Mouse (Mus musculus) liver, embryonic 15.5 days (tissue): Measurements from ENCODE around the gene Arpc5l. TPM values are rescaled to one million over a fixed set of nuclear protein-coding genes. Genes with fewer than 3 reads are reported as not detected.

Experiments used
- ATAC-seq: fragments of 200-750 bp; cut with Nextera tagmentation; 2 replicates; pipeline ENCODE4 v1.8.0; 2017; ENCODE audit warnings: moderate number of reproducible peaks, mild to moderate bottlenecking, moderate library complexity; ENCODE audit not compliant: insufficient read depth
- H3K27ac ChIP-seq: fragments of 300-500 bp; sonication (generic); replicated peaks from 2 replicates; pipeline ENCODE4 v1.5.1; 2015; ENCODE audit warnings: mild to moderate bottlenecking, inconsistent platforms
- H3K27me3 ChIP-seq: fragments of 300-500 bp; sonication (generic); 2 replicates; pipeline ENCODE4 v1.6.1; 2015; ENCODE audit warnings: mild to moderate bottlenecking, inconsistent platforms
- H3K36me3 ChIP-seq: fragments of 300-500 bp; sonication (generic); replicated peaks from 2 replicates; pipeline ENCODE4 v1.6.1; 2015; ENCODE audit warnings: moderate library complexity, mild to moderate bottlenecking, inconsistent platforms
- H3K4me1 ChIP-seq: fragments of 300-500 bp; sonication (generic); replicated peaks from 2 replicates; pipeline ENCODE4 v1.6.1; 2015; ENCODE audit warnings: inconsistent platforms
- H3K4me2 ChIP-seq: fragments of 300-500 bp; sonication (generic); 2 replicates; pipeline ENCODE4 v1.6.1; 2015; ENCODE audit warnings: moderate library complexity, mild to moderate bottlenecking, inconsistent platforms
- H3K4me3 ChIP-seq: fragments of 300-500 bp; sonication (generic); replicated peaks from 2 replicates; pipeline ENCODE4 v1.5.1; 2015; ENCODE audit warnings: mild to moderate bottlenecking, inconsistent platforms
- H3K9ac ChIP-seq: fragments of 300-500 bp; sonication (generic); 2 replicates; pipeline ENCODE4 v1.6.1; 2015; ENCODE audit warnings: moderate library complexity, mild to moderate bottlenecking, inconsistent platforms
- H3K9me3 ChIP-seq: fragments of 300-500 bp; sonication (generic); replicated peaks from 2 replicates; pipeline ENCODE4 v1.6.1; 2016; ENCODE audit warnings: inconsistent platforms
- WGBS: fragments of 180-500 bp; shearing (Covaris S2); methylation state at CpG from one replicate; pipeline ENCODE4 v1.1.7; 2015; ENCODE audit warnings: mixed read lengths; ENCODE audit not compliant: insufficient replicate concordance; 5-methylcytosine and 5-hydroxymethylcytosine counted together
- polyA plus RNA-seq: library from polyadenylated mRNA; unstranded; fragments of >200 nt; fragmentation: Nextera tagmentation; extraction: Ambion mirVana; gene quantifications from 2 replicates; pipeline ENCODE4 v1.2.1, GENCODE M21; 2015

Gene Arpc5l
- polyA plus RNA-seq, 1 experiment from 2014 or later, result 52.9 TPM

DNA sequence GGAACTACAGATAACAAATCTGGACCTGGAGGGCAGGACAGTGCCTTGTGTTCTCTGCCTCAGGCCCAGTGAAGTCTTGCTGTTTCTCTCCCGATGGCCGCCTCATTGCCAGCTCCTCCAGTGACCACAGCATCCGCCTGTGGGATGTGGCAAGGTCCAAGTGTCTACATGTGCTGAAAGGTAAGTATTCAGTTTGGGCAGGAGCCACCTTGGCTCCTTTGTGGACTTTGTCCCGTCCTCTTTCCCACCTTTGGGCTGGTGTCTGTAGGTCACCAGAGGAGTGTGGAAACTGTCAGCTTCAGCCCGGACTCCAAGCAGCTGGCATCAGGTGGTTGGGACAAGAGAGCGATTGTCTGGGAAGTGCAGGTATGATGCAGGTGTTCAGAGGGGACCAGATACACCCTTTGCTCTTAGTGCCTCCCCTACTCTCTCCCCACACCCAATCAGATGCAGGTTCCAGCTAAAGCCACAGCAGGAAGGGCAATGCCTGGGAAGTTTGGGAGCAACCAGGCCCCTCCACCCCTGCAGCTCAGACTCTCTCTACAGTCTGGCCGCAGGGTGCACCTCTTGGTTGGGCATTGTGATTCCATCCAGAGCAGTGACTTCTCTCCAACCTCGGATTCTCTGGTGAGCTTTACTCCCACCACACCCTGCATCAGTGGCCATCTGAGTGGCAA lies 5.1 kb upstream of the Arpc5l start:
- Histone ChIP-seq H3K27me3 (no peaks in the 10 kb centered on the region), H3K4me3 (no peak overlapping the region), H3K4me1 (peaks cover 72% of the 10 kb centered on the region), H3K9ac (0 out of 2 replicates have a peak overlapping the region, but pooled peaks have one; percentile 2), H3K36me3 (peaks cover 49% of the 10 kb centered on the region), H3K9me3 (no peaks in the 10 kb centered on the region), H3K27ac (no peak overlapping the region), H3K4me2 (no peak overlapping the region)
- WGBS, result 59% methylated on average over 8 of the region's 8 CpGs
- no peak for ATAC-seq

DNA sequence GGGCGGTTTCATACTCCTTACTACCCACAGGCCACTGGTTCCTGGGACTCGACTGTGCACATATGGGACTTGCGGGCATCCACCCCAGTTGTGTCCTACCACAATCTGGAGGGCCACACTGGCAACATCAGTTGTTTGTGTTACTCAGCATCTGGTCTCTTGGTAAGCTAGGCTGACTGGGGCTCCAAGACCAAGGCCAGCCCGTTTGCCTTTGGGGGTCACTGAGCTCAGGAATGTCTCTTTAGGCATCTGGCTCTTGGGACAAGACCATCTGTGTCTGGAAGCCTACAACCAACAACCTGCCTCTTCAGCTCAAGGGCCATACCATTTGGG lies 4.6 kb upstream of the Arpc5l start:
- no peaks in the 10 kb centered on the region for H3K9me3 ChIP-seq
- 78% methylated on average over 4 of the region's 4 CpGs for WGBS
- H3K27me3 ChIP-seq, result no peaks in the 10 kb centered on the region
- no peak overlapping the region for H3K4me2 ChIP-seq
- H3K9ac ChIP-seq, result no peak overlapping the region
- H3K27ac ChIP-seq, result no peak overlapping the region
- peaks cover 72% of the 10 kb centered on the region for H3K4me1 ChIP-seq
- peaks cover 49% of the 10 kb centered on the region for H3K36me3 ChIP-seq
- H3K4me3 ChIP-seq, result no peak overlapping the region
- ATAC-seq, result no peak

DNA sequence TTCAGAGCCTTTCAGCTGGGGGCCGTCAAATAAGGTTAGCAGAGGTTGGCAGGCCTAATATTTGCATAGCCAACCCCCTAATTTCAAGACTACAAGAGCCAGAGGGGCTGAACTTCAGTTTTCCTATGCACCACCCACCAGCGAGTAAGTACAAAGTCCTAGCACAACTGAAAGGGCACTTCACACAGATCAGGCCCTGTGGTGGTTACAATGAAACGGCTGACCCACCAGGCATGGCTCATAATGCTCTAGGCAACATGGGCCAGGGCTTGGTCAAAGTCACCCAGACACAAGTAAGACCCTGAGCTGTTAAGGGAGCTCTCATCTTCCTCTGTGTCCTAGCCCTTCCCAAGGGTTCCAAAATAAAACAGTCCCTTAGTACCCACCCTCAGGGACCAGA lies 3.3 kb upstream of the Arpc5l start:
- H3K4me1 ChIP-seq, result peaks cover 84% of the 10 kb centered on the region
- no peak for ATAC-seq
- H3K27me3 ChIP-seq, result no peaks in the 10 kb centered on the region
- peak overlapping the region; percentile 79; the same call in 1 of the 2 replicates for H3K27ac ChIP-seq
- H3K4me3 ChIP-seq, result no peak overlapping the region; the same call in 1 of the 2 replicates
- H3K9me3 ChIP-seq, result no peaks in the 10 kb centered on the region
- WGBS, result 66% methylated on average over 3 of the region's 3 CpGs
- peak overlapping the region; percentile 94; the same call in 1 of the 2 replicates for H3K4me2 ChIP-seq
- H3K9ac ChIP-seq, result no peak overlapping the region
- H3K36me3 ChIP-seq, result peaks cover 49% of the 10 kb centered on the region

DNA sequence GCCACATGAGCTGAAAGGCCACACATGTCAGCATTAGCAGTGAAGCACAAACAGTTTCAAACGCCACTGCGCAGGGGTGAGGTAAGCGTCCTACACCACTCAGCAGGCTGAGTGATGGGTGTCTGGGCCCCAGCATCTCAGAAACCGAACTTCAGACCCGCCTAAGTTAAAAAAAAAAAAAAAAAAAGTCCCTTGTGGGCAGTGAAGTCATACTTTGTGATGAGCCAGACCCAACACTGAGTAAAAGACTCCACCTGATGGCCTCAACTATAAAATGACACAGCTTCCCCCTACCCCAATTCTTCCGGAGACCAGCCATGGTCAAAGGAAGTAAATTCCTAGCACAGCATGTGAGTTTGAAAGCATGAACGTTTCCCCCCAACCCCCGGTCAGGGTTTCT lies 2.0 kb upstream of the Arpc5l start:
- Histone ChIP-seq H3K27me3 (no peaks in the 10 kb centered on the region), H3K27ac (peak overlapping the region; percentile 79; the same call in 1 of the 2 replicates), H3K9ac (peak overlapping the region; percentile 71), H3K9me3 (no peaks in the 10 kb centered on the region), H3K36me3 (peaks cover 49% of the 10 kb centered on the region), H3K4me3 (peak overlapping the region; percentile 89), H3K4me2 (peak overlapping the region; percentile 94), H3K4me1 (peaks cover 80% of the 10 kb centered on the region)
- no peak for ATAC-seq
- 12% methylated on average over 8 of the region's 8 CpGs for WGBS

DNA sequence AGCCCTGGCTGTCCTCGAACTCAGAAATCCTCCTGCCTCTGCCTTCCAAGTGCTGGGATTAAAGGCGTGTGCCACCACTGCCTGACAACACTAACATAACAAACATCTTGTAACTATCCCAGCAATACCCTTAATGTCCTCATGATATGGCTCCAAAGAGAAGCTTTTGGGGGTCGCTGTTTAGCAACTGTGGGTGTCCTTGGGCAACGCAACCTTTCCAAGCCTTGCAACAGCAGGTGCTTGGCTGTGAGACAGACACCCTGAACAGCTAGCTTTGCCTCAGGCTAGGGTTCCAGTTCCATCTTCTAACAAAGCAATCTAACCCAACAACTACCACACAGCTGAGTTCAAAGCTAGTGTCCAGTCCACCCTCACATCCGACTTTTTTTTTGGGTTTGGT lies 1.6 kb upstream of the Arpc5l start:
- H3K4me3 ChIP-seq, result peak overlapping the region; percentile 89
- ATAC-seq, result no peak
- H3K36me3 ChIP-seq, result peaks cover 49% of the 10 kb centered on the region
- no peaks in the 10 kb centered on the region for H3K27me3 ChIP-seq
- 25% methylated on average over 5 of the region's 5 CpGs for WGBS
- H3K9ac ChIP-seq, result peak overlapping the region; percentile 71
- peaks cover 78% of the 10 kb centered on the region for H3K4me1 ChIP-seq
- no peaks in the 10 kb centered on the region for H3K9me3 ChIP-seq
- H3K27ac ChIP-seq, result peak overlapping the region; percentile 79
- peak overlapping the region; percentile 94 for H3K4me2 ChIP-seq

DNA sequence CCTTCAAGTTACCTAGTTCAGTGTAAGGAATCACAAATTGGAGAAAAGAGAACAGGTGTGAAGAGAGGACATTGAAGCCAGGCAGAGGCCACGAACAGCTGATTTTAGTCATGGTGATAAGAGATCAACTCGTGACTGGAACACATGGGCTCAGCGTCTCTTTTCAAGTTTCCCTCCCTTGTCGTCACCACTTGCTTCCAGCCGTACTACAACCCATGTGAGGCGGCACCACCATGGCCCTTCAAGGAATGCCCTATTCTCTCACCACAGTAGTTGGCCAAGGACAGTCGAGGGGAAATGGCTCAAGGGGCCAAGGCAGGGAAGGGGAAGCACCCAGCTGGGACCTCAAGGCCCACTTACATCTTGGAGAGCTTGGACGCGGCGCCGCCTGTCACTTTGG lies 776 bp upstream of the Arpc5l start:
- H3K4me2 ChIP-seq, result peak overlapping the region; percentile 94
- H3K4me1 ChIP-seq, result peaks cover 79% of the 10 kb centered on the region
- WGBS, result under 1% methylated on average over 11 of the region's 11 CpGs
- H3K4me3 ChIP-seq, result peak overlapping the region; percentile 89
- H3K9ac ChIP-seq, result peak overlapping the region; percentile 71
- H3K9me3 ChIP-seq, result no peaks in the 10 kb centered on the region
- H3K27ac ChIP-seq, result peak overlapping the region; percentile 79
- ATAC-seq, result no peak
- H3K27me3 ChIP-seq, result no peaks in the 10 kb centered on the region
- peaks cover 48% of the 10 kb centered on the region for H3K36me3 ChIP-seq

DNA sequence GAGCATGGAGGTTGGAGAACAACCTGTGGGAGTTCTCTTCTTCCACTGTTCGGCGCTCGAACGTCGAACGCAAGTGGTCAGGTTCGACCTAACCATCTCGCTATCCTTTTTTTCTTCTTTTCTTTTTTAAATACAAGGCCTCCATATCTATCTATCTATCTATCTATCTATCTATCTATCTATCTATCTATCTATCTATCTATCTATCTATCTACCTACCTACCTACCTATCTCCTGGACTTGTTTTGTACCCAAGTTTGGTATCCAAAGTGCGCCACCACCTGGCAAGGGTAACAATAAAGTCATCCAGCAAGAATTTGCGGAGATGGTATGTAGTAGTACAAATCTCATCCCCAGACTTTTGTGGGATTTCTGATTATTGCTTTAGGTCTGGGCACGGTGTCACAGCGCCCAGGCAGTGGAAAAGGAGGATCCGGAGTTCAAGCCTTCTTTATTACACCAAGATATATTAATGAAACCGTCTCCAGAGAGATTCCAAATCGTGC lies 479 bp downstream of the Arpc5l start, which contains the start of gene Rpl35:
Gene Rpl35, minus strand, starts transcription at position 51 of the 506 bp plus-strand sequence.
- peaks cover 77% of the 10 kb centered on the region for H3K4me1 ChIP-seq
- H3K4me2 ChIP-seq, result peak within 1 kb of the TSS; percentile 94
- H3K9ac ChIP-seq, result peak within 1 kb of the TSS; percentile 71
- peak within 1 kb of the TSS; percentile 83 for H3K27ac ChIP-seq
- H3K9me3 ChIP-seq, result no peaks in the 10 kb centered on the region
- ATAC-seq, result no peak
- WGBS, result 10% methylated on average over 15 of the region's 15 CpGs
- H3K36me3 ChIP-seq, result peaks cover 36% of the 10 kb centered on the region
- peak within 1 kb of the TSS; percentile 89 for H3K4me3 ChIP-seq
- no peaks in the 10 kb centered on the region for H3K27me3 ChIP-seq

DNA sequence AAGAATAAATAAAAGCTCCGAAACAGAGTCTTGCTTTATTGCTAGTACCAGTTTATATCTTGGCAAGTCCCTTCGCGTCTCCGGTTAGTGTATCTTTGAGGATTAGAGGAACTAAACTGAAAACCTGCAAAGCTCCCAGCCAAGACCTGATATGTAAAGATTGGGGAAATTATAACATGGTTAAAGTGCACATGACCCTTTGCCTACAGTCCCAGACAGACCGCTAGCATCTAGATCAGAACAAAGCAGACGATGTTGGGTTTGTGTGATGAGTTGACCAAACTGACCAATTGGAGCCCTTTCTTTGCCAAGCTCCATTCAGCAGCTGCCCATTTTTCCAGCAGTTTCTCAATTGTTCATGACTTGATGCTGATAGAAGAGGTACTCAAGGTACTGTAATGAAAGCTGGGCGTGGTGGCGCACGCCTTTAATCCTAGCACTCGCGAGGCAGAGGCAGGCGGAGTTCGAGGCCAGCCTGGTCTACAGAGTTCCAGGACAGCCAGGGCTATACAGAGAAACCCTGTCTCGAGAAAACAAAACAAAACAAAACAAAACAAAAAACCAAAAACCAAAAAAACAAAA lies 1.1 kb downstream of the Arpc5l start:
- peak overlapping the region; percentile 89 for H3K4me3 ChIP-seq
- H3K27ac ChIP-seq, result peak overlapping the region; percentile 12
- no peak overlapping the region for H3K9ac ChIP-seq
- 76% methylated on average over 14 of the region's 14 CpGs for WGBS
- no peak for ATAC-seq
- H3K4me1 ChIP-seq, result peaks cover 79% of the 10 kb centered on the region
- H3K27me3 ChIP-seq, result no peaks in the 10 kb centered on the region
- H3K36me3 ChIP-seq, result peaks cover 36% of the 10 kb centered on the region
- no peaks in the 10 kb centered on the region for H3K9me3 ChIP-seq
- peak overlapping the region; percentile 94 for H3K4me2 ChIP-seq

DNA sequence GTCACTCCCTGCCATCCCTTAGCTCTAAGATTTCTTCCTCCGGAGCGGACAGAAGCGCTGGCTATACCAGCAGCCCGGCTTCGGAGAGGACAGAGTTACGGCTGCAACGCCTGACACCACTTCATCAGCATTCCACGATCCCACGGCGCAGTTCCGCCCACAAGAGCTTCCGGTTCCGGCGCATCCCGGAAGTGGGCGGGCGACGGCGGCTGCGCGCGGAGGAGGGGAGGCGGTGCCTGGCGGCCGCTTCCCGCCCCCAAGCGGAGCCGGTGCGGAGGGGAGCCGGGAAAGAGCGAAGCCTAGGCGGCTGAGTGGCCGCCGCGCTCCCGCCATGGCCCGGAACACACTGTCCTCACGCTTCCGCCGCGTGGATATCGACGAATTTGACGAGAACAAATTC lies 2.7 kb downstream of the Arpc5l start:
- Histone ChIP-seq H3K4me2 (peak overlapping the region; percentile 94), H3K27me3 (no peaks in the 10 kb centered on the region), H3K9ac (peak overlapping the region; percentile 92), H3K4me1 (peaks cover 74% of the 10 kb centered on the region), H3K27ac (peak overlapping the region; percentile 95), H3K9me3 (no peaks in the 10 kb centered on the region), H3K4me3 (peak overlapping the region; percentile 88), H3K36me3 (peaks cover 34% of the 10 kb centered on the region)
- ATAC-seq, result peak; percentile 80
- WGBS, result under 1% methylated on average over 44 of the region's 44 CpGs

DNA sequence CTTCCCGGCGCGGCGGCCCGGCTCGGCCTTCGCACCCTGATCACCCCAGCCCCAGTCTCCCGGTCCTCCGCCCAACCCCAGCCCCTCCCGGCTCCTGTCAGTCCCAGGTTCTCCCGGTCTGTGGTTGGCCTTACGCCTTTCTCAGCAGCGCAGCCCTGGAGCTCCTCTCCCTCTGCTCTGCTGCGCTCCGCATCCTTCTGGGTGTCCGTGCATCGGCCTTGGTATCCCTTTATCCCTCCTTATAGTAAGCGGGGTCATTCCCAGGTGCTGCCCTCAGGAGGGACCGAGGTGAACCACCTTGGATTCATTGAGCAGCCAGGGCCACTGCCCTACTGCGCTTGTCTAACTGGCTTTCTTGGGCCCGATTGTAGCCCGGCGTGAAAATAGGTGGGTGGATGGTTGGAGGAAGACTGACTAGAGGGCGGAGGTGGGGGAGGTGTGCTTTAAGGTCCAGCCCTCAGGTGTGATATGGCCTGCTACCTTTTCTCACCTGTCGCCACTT lies 3.3 kb downstream of the Arpc5l start:
- no peaks in the 10 kb centered on the region for H3K27me3 ChIP-seq
- peak overlapping the region; percentile 88 for H3K4me3 ChIP-seq
- H3K4me1 ChIP-seq, result peaks cover 73% of the 10 kb centered on the region
- peak overlapping the region; percentile 94 for H3K4me2 ChIP-seq
- 0% methylated on average over 25 of the region's 25 CpGs for WGBS
- H3K36me3 ChIP-seq, result peaks cover 34% of the 10 kb centered on the region
- H3K9ac ChIP-seq, result peak overlapping the region; percentile 92
- no peaks in the 10 kb centered on the region for H3K9me3 ChIP-seq
- peak overlapping the region; percentile 95 for H3K27ac ChIP-seq
- peak; percentile 30 for ATAC-seq

DNA sequence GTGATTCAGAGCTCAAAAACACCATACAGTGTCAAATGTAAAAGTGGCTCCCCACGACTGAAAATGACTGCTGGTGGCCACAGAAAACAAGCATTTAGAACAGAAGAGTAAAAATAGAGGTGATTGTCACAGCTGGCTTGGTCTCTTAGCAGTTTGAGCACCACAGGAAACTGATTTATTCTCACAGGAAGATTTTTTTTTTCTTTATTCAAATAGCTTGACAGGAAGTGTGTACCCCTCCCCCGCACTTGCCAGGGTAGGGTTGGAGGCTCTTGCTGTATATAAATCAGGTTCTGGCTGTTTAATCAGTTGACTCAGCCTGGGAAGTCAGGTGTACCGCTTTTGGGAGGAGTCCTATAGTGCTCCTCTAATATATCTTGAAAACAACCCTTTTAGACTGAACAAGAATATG lies 3.8 kb downstream of the Arpc5l start:
- Histone ChIP-seq H3K4me1 (peaks cover 67% of the 10 kb centered on the region), H3K27ac (peak overlapping the region; percentile 95), H3K4me3 (peak overlapping the region; percentile 88), H3K27me3 (no peaks in the 10 kb centered on the region), H3K9me3 (no peaks in the 10 kb centered on the region), H3K36me3 (peaks cover 34% of the 10 kb centered on the region), H3K9ac (peak overlapping the region; percentile 92), H3K4me2 (peak overlapping the region; percentile 94)
- ATAC-seq, result no peak
- WGBS, result 12% methylated on average over 3 of the region's 3 CpGs
